Mouse (Mus musculus): ENCODE measurements at regions not wholly inside any gene's neighbourhood (a gene's known extent, or its start where the extent isn't known, plus 50 kb on each side); places are given as distances from the start of the nearest gene placed in this dataset.

- WGBS = 79% methylated on average over 5 of the region's 5 CpGs
- Histone ChIP-seq H3K27ac (replicated peaks) (no peak overlapping the region), H3K4me1 (no peaks in the 10 kb centered on the region), H3K36me3 (replicated peaks) (no peaks in the 10 kb centered on the region), H3K4me3 (no peak overlapping the region), H3K27me3 (replicated peaks; ENCODE audit: low read depth, poor library complexity, severe bottlenecking) (no peaks in the 10 kb centered on the region), H3K9me3 (no peaks in the 10 kb centered on the region)
- no peak for DNase-seq (ENCODE audit: low spot score)
Measured at GRCm38 (mm10) chr17:64229225-64229976, 102.3 kb downstream of the Pja2 start.

DNA sequence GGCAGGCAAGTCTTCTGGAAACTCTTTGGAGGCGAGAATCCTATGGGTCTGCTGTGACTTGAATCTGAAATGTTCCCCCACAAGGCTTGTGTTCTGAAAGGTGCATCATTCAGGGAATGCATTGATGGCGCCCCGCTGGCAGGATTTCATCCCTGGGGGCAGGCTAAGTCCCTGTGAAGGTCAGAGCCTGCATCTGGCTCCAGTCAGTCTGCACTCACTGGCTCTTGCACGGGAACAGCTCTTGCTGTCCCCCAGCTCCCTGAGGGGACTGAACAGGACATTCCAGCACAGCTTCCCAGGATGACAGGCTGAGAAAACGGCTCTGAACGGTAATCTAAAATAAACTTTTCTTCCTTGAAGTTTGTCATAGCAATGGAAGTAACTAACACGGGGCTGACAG is 117.1 kb downstream of the Pja2 start:
- Histone ChIP-seq H3K36me3 (replicated peaks) (no peaks in the 10 kb centered on the region), H3K4me3 (no peak overlapping the region), H3K9me3 (no peaks in the 10 kb centered on the region), H3K27me3 (replicated peaks; ENCODE audit: low read depth, poor library complexity, severe bottlenecking) (no peaks in the 10 kb centered on the region), H3K4me1 (peaks cover 16% of the 10 kb centered on the region), H3K27ac (replicated peaks) (peak overlapping the region; percentile 44)
- peak; percentile 46 for DNase-seq (ENCODE audit: low spot score)
- 11% methylated on average over 7 of the region's 7 CpGs for WGBS

DNA sequence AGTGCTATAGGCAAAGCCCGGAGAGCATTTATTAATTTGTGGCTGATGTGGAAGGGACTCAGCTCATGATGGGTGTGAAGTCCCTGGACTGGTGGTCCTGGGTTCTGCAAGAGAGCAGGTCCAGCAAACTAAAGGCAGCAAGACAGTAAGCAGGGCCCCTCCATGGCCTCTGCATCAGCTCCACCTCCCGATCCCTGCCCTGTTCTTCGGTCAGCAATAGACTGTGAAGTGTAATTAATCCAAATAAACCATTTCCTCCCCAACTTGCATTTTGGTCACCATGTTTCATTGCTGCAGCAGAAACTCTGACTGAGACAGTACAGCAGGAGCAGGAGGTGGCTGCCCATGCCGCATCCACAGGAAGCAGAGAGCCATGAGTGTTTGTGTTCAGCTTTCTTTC is 118.5 kb downstream of the Pja2 start:
- Histone ChIP-seq H3K27me3 (replicated peaks; ENCODE audit: low read depth, poor library complexity, severe bottlenecking) (no peaks in the 10 kb centered on the region), H3K9me3 (no peaks in the 10 kb centered on the region), H3K4me3 (no peak overlapping the region), H3K36me3 (replicated peaks) (no peaks in the 10 kb centered on the region), H3K27ac (replicated peaks) (no peak overlapping the region), H3K4me1 (peaks cover 17% of the 10 kb centered on the region)
- DNase-seq (ENCODE audit: low spot score) = no peak
- WGBS = 84% methylated on average over 4 of the region's 4 CpGs

DNA sequence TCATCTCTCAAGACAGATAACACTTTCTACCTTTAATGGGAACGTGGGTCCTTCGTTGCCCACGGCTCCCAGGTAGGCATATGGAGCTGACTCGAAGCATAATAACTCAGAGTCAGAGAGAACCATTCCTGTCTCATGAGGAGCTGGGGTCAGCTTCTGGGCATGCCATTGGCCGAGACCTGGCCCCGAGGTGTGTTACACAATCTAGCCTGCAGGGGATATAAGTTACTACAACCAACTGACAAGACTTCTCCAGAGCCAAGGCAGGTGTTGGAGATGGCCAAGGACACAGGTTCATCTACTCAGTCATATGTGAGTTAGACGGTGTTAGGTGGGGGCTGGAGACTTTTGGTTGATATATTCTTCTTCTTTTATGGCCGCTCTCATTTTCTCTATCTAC is 120.4 kb downstream of the Pja2 start:
- Histone ChIP-seq H3K4me1 (peaks cover 17% of the 10 kb centered on the region), H3K27me3 (replicated peaks; ENCODE audit: low read depth, poor library complexity, severe bottlenecking) (no peaks in the 10 kb centered on the region), H3K4me3 (no peak overlapping the region), H3K9me3 (no peaks in the 10 kb centered on the region), H3K27ac (replicated peaks) (no peak overlapping the region), H3K36me3 (replicated peaks) (no peaks in the 10 kb centered on the region)
- no peak for DNase-seq (ENCODE audit: low spot score)
- WGBS = 92% methylated on average over 8 of the region's 8 CpGs

DNA sequence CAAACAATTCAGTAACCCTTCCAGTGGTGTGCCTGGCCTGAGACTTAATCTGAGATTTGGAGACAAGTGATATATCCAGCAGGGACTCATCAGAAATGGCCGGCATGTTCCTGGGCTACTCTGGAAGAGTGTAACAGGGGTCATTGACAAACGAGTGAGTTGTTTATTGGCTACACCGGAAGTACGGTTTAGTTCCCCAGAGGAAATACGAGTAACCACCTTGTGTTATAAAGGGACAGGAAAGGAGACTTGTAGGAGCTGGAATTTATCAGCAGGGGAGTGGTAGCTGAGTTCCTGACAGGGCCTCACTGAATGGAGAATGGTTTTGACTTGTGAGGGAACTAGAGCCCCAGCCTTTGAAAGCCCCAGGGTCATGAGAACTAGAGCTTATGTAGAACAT is 121.3 kb downstream of the Pja2 start:
- 64% methylated on average over 5 of the region's 5 CpGs for WGBS

GRCm38 (mm10) chr17:64209640-64210039 is 122.1 kb downstream of the Pja2 start:
- H3K4me1 ChIP-seq = peaks cover 21% of the 10 kb centered on the region
- H3K4me3 ChIP-seq = no peak overlapping the region
- H3K36me3 ChIP-seq (replicated peaks) = no peaks in the 10 kb centered on the region
- no peaks in the 10 kb centered on the region for H3K9me3 ChIP-seq
- no peak for DNase-seq (ENCODE audit: low spot score)
- 91% methylated on average over 10 of the region's 10 CpGs for WGBS
- no peak overlapping the region; the same call in 1 of the 2 replicates for H3K27ac ChIP-seq (replicated peaks)
- no peaks in the 10 kb centered on the region for H3K27me3 ChIP-seq (replicated peaks; ENCODE audit: low read depth, poor library complexity, severe bottlenecking)

More for the DNA sequence above, 121.3 kb downstream of the Pja2 start:
- no peaks in the 10 kb centered on the region for H3K9me3 ChIP-seq
- no peaks in the 10 kb centered on the region for H3K27me3 ChIP-seq (replicated peaks; ENCODE audit: low read depth, poor library complexity, severe bottlenecking)
- H3K4me3 ChIP-seq = no peak overlapping the region
- DNase-seq (ENCODE audit: low spot score) = no peak
- peaks cover 23% of the 10 kb centered on the region for H3K4me1 ChIP-seq
- no peaks in the 10 kb centered on the region for H3K36me3 ChIP-seq (replicated peaks)
- no peak overlapping the region for H3K27ac ChIP-seq (replicated peaks)

DNA sequence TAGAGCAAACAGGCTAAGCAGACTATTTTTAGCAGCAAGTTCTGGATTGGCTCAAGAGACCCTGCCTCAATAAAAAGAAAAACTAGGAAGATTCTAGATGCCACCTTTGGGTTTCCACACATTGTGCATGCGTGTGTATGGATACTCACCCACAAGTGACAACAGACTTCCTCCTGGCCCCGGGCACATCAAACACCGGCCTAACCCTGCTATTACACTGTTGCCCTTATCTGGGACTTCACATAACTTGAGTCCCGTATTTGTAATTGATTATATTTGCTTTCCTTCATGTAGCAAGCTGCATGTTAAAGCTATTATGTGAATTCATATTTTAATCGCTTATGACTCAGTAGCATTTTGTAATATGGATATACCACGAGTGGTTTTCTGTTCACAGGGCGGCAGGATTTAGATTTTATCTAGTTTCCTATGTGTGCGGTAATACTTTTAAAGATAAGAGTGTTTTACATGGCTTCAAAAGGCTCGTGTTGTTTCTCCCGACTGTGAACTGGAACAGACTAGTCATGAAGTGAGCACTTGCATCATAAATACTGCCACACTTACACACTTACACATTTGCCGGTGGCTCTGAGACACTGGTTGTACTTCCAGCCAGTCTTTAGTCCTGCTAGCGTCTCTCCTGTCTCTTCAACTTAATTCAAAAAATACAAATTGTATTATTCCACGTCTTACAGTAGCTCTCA is 123.4 kb downstream of the Pja2 start:
- Histone ChIP-seq H3K4me1 (peaks cover 15% of the 10 kb centered on the region), H3K27me3 (replicated peaks; ENCODE audit: low read depth, poor library complexity, severe bottlenecking) (no peaks in the 10 kb centered on the region), H3K9me3 (no peaks in the 10 kb centered on the region), H3K27ac (replicated peaks) (no peak overlapping the region), H3K4me3 (no peak overlapping the region), H3K36me3 (replicated peaks) (no peaks in the 10 kb centered on the region)
- DNase-seq (ENCODE audit: low spot score) = no peak
- 82% methylated on average over 13 of the region's 13 CpGs for WGBS

- DNase-seq (ENCODE audit: low spot score) = no peak
- no peaks in the 10 kb centered on the region for H3K9me3 ChIP-seq
- WGBS = 61% methylated on average over 14 of the region's 14 CpGs
Measured at GRCm38 (mm10) chr17:64206196-64206718, 125.5 kb downstream of the Pja2 start.

GRCm38 (mm10) chr17:64203611-64204010 is 128.1 kb downstream of the Pja2 start:
- Histone ChIP-seq H3K4me3 (no peak overlapping the region), H3K36me3 (replicated peaks) (no peaks in the 10 kb centered on the region), H3K9me3 (no peaks in the 10 kb centered on the region), H3K27ac (replicated peaks) (no peak overlapping the region), H3K27me3 (replicated peaks; ENCODE audit: low read depth, poor library complexity, severe bottlenecking) (no peaks in the 10 kb centered on the region), H3K4me1 (peaks cover 17% of the 10 kb centered on the region)
- DNase-seq (ENCODE audit: low spot score) = no peak
- WGBS = 76% methylated on average over 7 of the region's 7 CpGs

More at GRCm38 (mm10) chr17:64206196-64206718, 125.5 kb downstream of the Pja2 start:
- Histone ChIP-seq H3K27me3 (replicated peaks; ENCODE audit: low read depth, poor library complexity, severe bottlenecking) (no peaks in the 10 kb centered on the region), H3K36me3 (replicated peaks) (no peaks in the 10 kb centered on the region), H3K27ac (replicated peaks) (no peak overlapping the region), H3K4me1 (peaks cover 15% of the 10 kb centered on the region), H3K4me3 (no peak overlapping the region)

GRCm38 (mm10) chr17:64202248-64202647 is 129.5 kb downstream of the Pja2 start:
- Histone ChIP-seq H3K9me3 (no peaks in the 10 kb centered on the region), H3K27ac (replicated peaks) (no peak overlapping the region), H3K36me3 (replicated peaks) (no peaks in the 10 kb centered on the region), H3K27me3 (replicated peaks; ENCODE audit: low read depth, poor library complexity, severe bottlenecking) (no peaks in the 10 kb centered on the region), H3K4me1 (peaks cover 17% of the 10 kb centered on the region), H3K4me3 (no peak overlapping the region)
- WGBS = 89% methylated on average over 6 of the region's 6 CpGs
- no peak for DNase-seq (ENCODE audit: low spot score)

DNA sequence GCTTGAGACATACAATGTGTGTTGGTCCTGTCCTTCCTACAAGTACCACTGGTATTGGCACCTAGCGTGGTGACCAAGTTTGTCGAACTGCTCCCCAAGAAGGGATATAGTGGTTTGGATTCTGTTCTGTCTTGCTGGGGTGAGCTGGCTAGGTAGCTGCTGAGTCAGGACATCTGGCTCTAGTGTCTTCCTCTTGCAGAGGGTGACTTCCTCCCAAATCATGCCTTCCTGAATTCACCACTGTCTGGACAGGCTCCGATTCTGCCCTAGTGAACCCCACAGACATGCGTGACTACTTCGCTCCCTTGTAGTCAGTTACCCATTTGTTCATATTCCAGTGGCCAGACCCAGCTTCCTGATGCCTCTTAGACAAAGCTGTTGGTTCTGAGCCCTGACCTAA is 130.1 kb downstream of the Pja2 start:
- no peaks in the 10 kb centered on the region for H3K27me3 ChIP-seq (replicated peaks; ENCODE audit: low read depth, poor library complexity, severe bottlenecking)
- WGBS = 91% methylated on average over 5 of the region's 5 CpGs
- no peak for DNase-seq (ENCODE audit: low spot score)
- no peaks in the 10 kb centered on the region for H3K36me3 ChIP-seq (replicated peaks)
- no peak overlapping the region for H3K27ac ChIP-seq (replicated peaks)
- no peak overlapping the region for H3K4me3 ChIP-seq
- H3K9me3 ChIP-seq = no peaks in the 10 kb centered on the region
- peaks cover 17% of the 10 kb centered on the region for H3K4me1 ChIP-seq

DNA sequence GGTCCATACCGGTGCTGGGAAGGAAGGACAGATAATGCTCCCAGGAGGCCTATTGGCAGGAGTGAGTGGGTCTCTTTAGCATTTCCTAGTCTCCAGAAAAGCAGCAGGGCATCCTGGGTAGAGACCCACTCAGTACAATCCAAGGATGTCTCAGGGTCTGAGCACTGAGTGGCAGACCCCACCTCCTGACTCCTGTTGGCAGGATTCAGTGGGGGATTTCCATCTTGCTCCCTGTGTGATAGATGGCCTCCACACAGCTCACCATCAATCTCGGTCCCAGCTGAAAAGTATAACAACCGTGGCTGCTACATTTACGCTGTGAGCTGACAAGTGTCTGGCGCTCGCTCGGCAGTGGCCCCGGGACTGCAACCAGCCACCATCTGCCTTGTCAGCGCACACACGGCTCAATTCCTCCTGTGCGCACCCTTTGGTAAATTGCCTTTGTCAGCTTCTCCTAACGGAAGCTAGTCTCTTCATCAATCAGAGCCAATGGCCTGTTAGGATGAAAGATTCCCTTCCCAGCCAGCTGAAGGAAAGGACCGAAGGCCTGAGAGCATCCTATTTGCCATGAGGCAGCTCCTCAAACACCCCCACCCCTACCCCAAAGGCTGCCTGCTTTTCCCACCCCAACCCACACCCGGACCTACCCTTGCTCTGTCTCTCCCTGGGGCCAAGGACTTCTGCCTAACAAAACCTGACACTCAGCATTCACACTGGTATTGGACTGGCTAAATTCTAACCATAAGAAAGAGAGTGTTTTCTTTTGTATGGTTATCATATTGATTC is 131.4 kb downstream of the Pja2 start:
- Histone ChIP-seq H3K4me1 (peaks cover 11% of the 10 kb centered on the region; the same call in 1 of the 2 replicates), H3K27ac (replicated peaks) (no peak overlapping the region), H3K9me3 (no peaks in the 10 kb centered on the region), H3K4me3 (no peak overlapping the region), H3K36me3 (replicated peaks) (no peaks in the 10 kb centered on the region), H3K27me3 (replicated peaks; ENCODE audit: low read depth, poor library complexity, severe bottlenecking) (no peaks in the 10 kb centered on the region)
- DNase-seq (ENCODE audit: low spot score) = no peak
- 83% methylated on average over 14 of the region's 14 CpGs for WGBS
